Mouse (Mus musculus) MEL (cell line): ENCODE measurements around the gene Sgsm2. TPM values are rescaled to one million over a fixed set of nuclear protein-coding genes. Genes with fewer than 3 reads are reported as not detected.
"Not testable (repeated sequence)": the region's sequence is repeated elsewhere in the genome, so short reads cannot be mapped to it uniquely, and the experiment has no call there.

Source experiments
- DNase-seq: peaks from one replicate; pipeline ENCODE4 v3.0.0; 2011; ENCODE audit warnings: low read depth, low spot score
- H3K27ac ChIP-seq: 2 replicates; pipeline ENCODE4 v1.5.1; 2012; ENCODE audit warnings: low read depth, mild to moderate bottlenecking, control low read depth, low read length, moderate library complexity; ENCODE audit not compliant: control insufficient read depth
- H3K27me3 ChIP-seq, 2 experiments: fragments of 150-350 bp in 1 of 2; sonication (generic) in 1 of 2; 2 replicates each; pipeline ENCODE4 v1.6.1; 2012; ENCODE audit warnings: low read length in 2 of 2, mild to moderate bottlenecking in 2 of 2, improper control_type of control experiment in 1 of 2, moderate library complexity in 1 of 2; ENCODE audit not compliant: insufficient read depth in 2 of 2, control insufficient read depth in 1 of 2
- H3K36me3 ChIP-seq, 2 experiments: 2 replicates each; pipeline ENCODE4 v1.6.1; 2012 to 2014; ENCODE audit warnings: low read length in 2 of 2, improper control_type of control experiment in 1 of 2, inconsistent platforms in 1 of 2, mild to moderate bottlenecking in 1 of 2; ENCODE audit not compliant: insufficient read depth in 2 of 2, control insufficient read depth in 1 of 2
- H3K4me1 ChIP-seq, 2 experiments: fragments of 150-350 bp in 1 of 2; sonication (generic) in 1 of 2; 2 replicates each; pipeline ENCODE4 v1.6.1; 2012; ENCODE audit warnings: low read length in 2 of 2, improper control_type of control experiment in 1 of 2, mild to moderate bottlenecking in 1 of 2; ENCODE audit not compliant: insufficient read depth in 2 of 2, control insufficient read depth in 1 of 2
- H3K4me3 ChIP-seq, 2 experiments: fragments of 150-350 bp in 1 of 2; sonication (generic) in 1 of 2; 2 replicates each; pipeline ENCODE4 v1.5.1; 2012; ENCODE audit warnings: low read depth in 2 of 2, low read length in 2 of 2, mild to moderate bottlenecking in 2 of 2, moderate library complexity in 2 of 2, control low read depth in 1 of 2, improper control_type of control experiment in 1 of 2; ENCODE audit not compliant: control insufficient read depth in 1 of 2, insufficient read depth in 1 of 2
- H3K79me2 ChIP-seq: 2 replicates; pipeline ENCODE4 v1.6.1; 2012; ENCODE audit warnings: mild to moderate bottlenecking, low read length, moderate library complexity; ENCODE audit not compliant: control insufficient read depth, poor library complexity, insufficient read depth
- H3K9ac ChIP-seq: 2 replicates; pipeline ENCODE4 v1.6.1; 2012; ENCODE audit warnings: low read depth, mild to moderate bottlenecking, control low read depth, low read length, moderate library complexity; ENCODE audit not compliant: control insufficient read depth, poor library complexity, severe bottlenecking
- H3K9me3 ChIP-seq: fragments of 150-350 bp; sonication (generic); replicated peaks from 2 replicates; pipeline ENCODE4 v1.6.1; 2012; ENCODE audit warnings: mild to moderate bottlenecking, low read length, improper control_type of control experiment, moderate library complexity; ENCODE audit not compliant: insufficient read depth
- CTCF ChIP-seq, 3 experiments: IDR thresholded peaks in 2 of 3; conservative IDR thresholded peaks in 1 of 3; 2 replicates each; pipeline ENCODE4 v1.5.1; 2011 to 2012; ENCODE audit warnings: low read length in 3 of 3, low read depth in 2 of 3, mild to moderate bottlenecking in 2 of 3, improper control_type of control experiment in 1 of 3, inconsistent platforms in 1 of 3, mixed read lengths in 1 of 3, moderate library complexity in 1 of 3; ENCODE audit not compliant: control insufficient read depth in 1 of 3, insufficient read depth in 1 of 3, poor library complexity in 1 of 3, severe bottlenecking in 1 of 3
- MAX ChIP-seq: IDR thresholded peaks from 2 replicates; pipeline ENCODE4 v1.6.1; 2011; ENCODE audit warnings: low read length, improper control_type of control experiment
- MYC ChIP-seq: IDR thresholded peaks from 2 replicates; pipeline ENCODE4 v1.6.1; 2011; ENCODE audit warnings: low read depth, mild to moderate bottlenecking, low read length, improper control_type of control experiment, moderate library complexity
- NRF1 ChIP-seq: IDR thresholded peaks from 2 replicates; pipeline ENCODE4 v1.6.1; 2014; ENCODE audit warnings: low read depth, mild to moderate bottlenecking, inconsistent platforms, low read length, improper control_type of control experiment, moderate library complexity; ENCODE audit not compliant: poor library complexity, insufficient read depth, severe bottlenecking
- POLR2AphosphoS2 ChIP-seq: IDR thresholded peaks from 2 replicates; pipeline ENCODE4 v1.6.1; 2011; ENCODE audit warnings: low read length, improper control_type of control experiment
- RAD21 ChIP-seq: IDR thresholded peaks from 2 replicates; pipeline ENCODE4 v1.6.1; 2011; ENCODE audit warnings: mild to moderate bottlenecking, low read depth, low read length, improper control_type of control experiment
- RCOR1 ChIP-seq: IDR thresholded peaks from 2 replicates; pipeline ENCODE4 v1.6.1; 2012; ENCODE audit warnings: low read depth, mild to moderate bottlenecking, inconsistent platforms, low read length, improper control_type of control experiment
- TAL1 ChIP-seq: IDR thresholded peaks from 2 replicates; pipeline ENCODE4 v1.6.1; 2012; ENCODE audit warnings: mild to moderate bottlenecking, inconsistent platforms, low read length, moderate library complexity, mixed read lengths
- TBP ChIP-seq: IDR thresholded peaks from 2 replicates; pipeline ENCODE4 v1.8.0; 2011; ENCODE audit warnings: low read depth, low read length, improper control_type of control experiment
- ZC3H11A ChIP-seq: IDR thresholded peaks from 2 replicates; pipeline ENCODE4 v1.6.1; 2012; ENCODE audit warnings: low read depth, mild to moderate bottlenecking, inconsistent platforms, low read length, improper control_type of control experiment
- ZMIZ1 ChIP-seq: IDR thresholded peaks from 2 replicates; pipeline ENCODE4 v1.6.1; 2012; ENCODE audit warnings: low read depth, mild to moderate bottlenecking, inconsistent platforms, low read length, improper control_type of control experiment, moderate library complexity
- polyA plus RNA-seq, 2 experiments: library from polyadenylated mRNA; stranded (reverse) in 1 of 2; unstranded in 1 of 2; fragments of >175 nt in 1 of 2; fragments of >200 nt in 1 of 2; gene quantifications; 2 replicates each; pipeline versions ENCODE4 v1.2.1 to v1.2.4; 2012; ENCODE audit warnings: low replicate concordance in 2 of 2, low read depth in 1 of 2; ENCODE audit not compliant: insufficient read length in 2 of 2, insufficient read depth in 1 of 2, missing spikeins in 1 of 2
- total RNA-seq: library from RNA; depleted of rRNA; stranded (reverse); fragments of 300-350 nt; gene quantifications from 2 replicates; pipeline ENCODE4 v1.2.3, GENCODE M21; 2012

The Sgsm2 gene
- total and polyA plus RNA-seq, 3 experiments: 7.2 to 15.1 TPM; not detected in 1

- no peak for DNase-seq
- Histone ChIP-seq H3K36me3 (peaks cover 0 to 23% of the 10 kb centered on the region in 2 experiments; a peak in 3 of 4 replicates), H3K79me2 (peaks cover 2% of the 10 kb centered on the region; the same call in 1 of the 2 replicates), H3K9me3 (no peaks in the 10 kb centered on the region), H3K27me3 (no peaks in the 10 kb centered on the region), H3K4me1 (no peaks in the 10 kb centered on the region), H3K4me3 (no peak overlapping the region), H3K27ac (no peak overlapping the region), H3K9ac (no peak overlapping the region)
- TF ChIP-seq TBP (no peak), MAX (no peak), ZMIZ1 (no peak), RAD21 (peak; percentile 9), CTCF (IDR thresholded peaks at IDR 0.05 in 2 of 3, conservative IDR thresholded peaks at IDR 0.05 in 1 of 3; ENCODE audit: control insufficient read depth in 1 of 3, insufficient read depth in 1 of 3, low read depth in 2 of 3, low read length in 3 of 3, poor library complexity in 1 of 3, severe bottlenecking in 1 of 3) (peak in 1 of 3 experiments; percentile 16; a peak in 1 of 6 replicates)
Measured at GRCm38 (mm10) chr11:74815795-74816194, 81.1 kb downstream of the Sgsm2 start.

- Histone ChIP-seq H3K79me2 (peaks cover 2% of the 10 kb centered on the region; the same call in 1 of the 2 replicates), H3K36me3 (peaks cover 20 to 34% of the 10 kb centered on the region in 2 experiments), H3K27me3 (no peaks in the 10 kb centered on the region), H3K9me3 (no peaks in the 10 kb centered on the region), H3K27ac (no peak overlapping the region), H3K4me3 (no peak overlapping the region), H3K4me1 (peaks cover 0 to 6% of the 10 kb centered on the region in 2 experiments; a peak in 2 of 4 replicates), H3K9ac (no peak overlapping the region)
- TF ChIP-seq RCOR1: no peak
- no peak for DNase-seq
Measured at GRCm38 (mm10) chr11:74811538-74811937, 85.3 kb downstream of the Sgsm2 start.

GRCm38 (mm10) chr11:74811027-74811426 lies 85.8 kb downstream of the Sgsm2 start:
- H3K27me3 ChIP-seq, H3K9ac ChIP-seq, DNase-seq, H3K9me3 ChIP-seq, H3K79me2 ChIP-seq, H3K4me3 ChIP-seq, H3K4me1 ChIP-seq, H3K27ac ChIP-seq: not testable (repeated sequence)
- H3K36me3 ChIP-seq: peaks cover 20 to 35% of the 10 kb centered on the region in 2 experiments

GRCm38 (mm10) chr11:74810134-74810533 lies 86.7 kb downstream of the Sgsm2 start:
- TF ChIP-seq TAL1 (no peak), ZC3H11A (0 out of 2 replicates have a peak, but pooled peaks have one; percentile 8), POLR2AphosphoS2 (no peak), MYC (peak; percentile 58; the same call in 1 of the 2 replicates), RAD21 (peak; percentile 12), MAX (no peak), NRF1 (no peak), CTCF (IDR thresholded peaks at IDR 0.05 in 2 of 3, conservative IDR thresholded peaks at IDR 0.05 in 1 of 3; ENCODE audit: control insufficient read depth in 1 of 3, insufficient read depth in 1 of 3, low read depth in 2 of 3, low read length in 3 of 3, poor library complexity in 1 of 3, severe bottlenecking in 1 of 3) (peak in 1 of 3 experiments; percentile 19; a peak in 1 of 6 replicates)
- H3K27me3 ChIP-seq: no peaks in the 10 kb centered on the region
- H3K9me3 ChIP-seq: no peaks in the 10 kb centered on the region
- H3K4me1 ChIP-seq: peaks cover 0 to 6% of the 10 kb centered on the region in 2 experiments; a peak in 2 of 4 replicates
- H3K4me3 ChIP-seq: no peak overlapping the region
- DNase-seq: no peak
- peaks cover 20 to 36% of the 10 kb centered on the region in 2 experiments for H3K36me3 ChIP-seq
- no peak overlapping the region for H3K9ac ChIP-seq
- peaks cover 2% of the 10 kb centered on the region for H3K79me2 ChIP-seq
- H3K27ac ChIP-seq: no peak overlapping the region
